Mouse (Mus musculus) retina, postnatal 1 day (tissue): ENCODE results near the gene Musk.
"Not testable (repeated sequence)": the region's sequence is repeated elsewhere in the genome, so short reads cannot be mapped to it uniquely, and the experiment has no call there.

Experiments used
- DNase-seq: peaks from one replicate; pipeline ENCODE4 v3.0.0-alpha.2; 2012

Gene Musk

GRCm38 (mm10) chr4:58285687-58286086, at the start of gene Musk:
Musk (plus strand) TSS chr4:58285960.
- DNase-seq = no peak

GRCm38 (mm10) chr4:58240416-58240815, 45.3 kb upstream of the Musk start:
- no peak for DNase-seq

- DNase-seq = no peak
Measured at GRCm38 (mm10) chr4:58245544-58245943, 40.2 kb upstream of the Musk start.

GRCm38 (mm10) chr4:58252381-58252780, 33.4 kb upstream of the Musk start:
- DNase-seq = no peak

GRCm38 (mm10) chr4:58253410-58253809, 32.4 kb upstream of the Musk start:
- peak; percentile 74 for DNase-seq

GRCm38 (mm10) chr4:58260767-58261166, 25.0 kb upstream of the Musk start:
- DNase-seq = not testable (repeated sequence)

- peak; percentile 40 for DNase-seq
Measured at GRCm38 (mm10) chr4:58266294-58266693, 19.5 kb upstream of the Musk start.

GRCm38 (mm10) chr4:58268897-58269542, 16.7 kb upstream of the Musk start:
- DNase-seq = no peak

- DNase-seq = no peak
Measured at GRCm38 (mm10) chr4:58269961-58270360, 15.8 kb upstream of the Musk start.

- DNase-seq = no peak
Measured at GRCm38 (mm10) chr4:58270956-58271355, 14.8 kb upstream of the Musk start.

- no peak for DNase-seq
Measured at GRCm38 (mm10) chr4:58271504-58272162, 14.1 kb upstream of the Musk start.

GRCm38 (mm10) chr4:58275261-58275895, 10.4 kb upstream of the Musk start:
- no peak for DNase-seq

GRCm38 (mm10) chr4:58278368-58278767, 7.4 kb upstream of the Musk start:
- no peak for DNase-seq

GRCm38 (mm10) chr4:58280121-58280520, 5.6 kb upstream of the Musk start:
- no peak for DNase-seq

GRCm38 (mm10) chr4:58286368-58287090, 769 bp downstream of the Musk start:
- DNase-seq = no peak

GRCm38 (mm10) chr4:58288753-58289152, 3.0 kb downstream of the Musk start:
- no peak for DNase-seq

GRCm38 (mm10) chr4:58291828-58292227, 6.1 kb downstream of the Musk start:
- DNase-seq = no peak

GRCm38 (mm10) chr4:58293099-58293498, 7.3 kb downstream of the Musk start:
- DNase-seq = no peak

- DNase-seq = no peak
Measured at GRCm38 (mm10) chr4:58303862-58304261, 18.1 kb downstream of the Musk start.

- DNase-seq = no peak
Measured at GRCm38 (mm10) chr4:58304564-58304963, 18.8 kb downstream of the Musk start.

GRCm38 (mm10) chr4:58307421-58307820, 21.7 kb downstream of the Musk start:
- no peak for DNase-seq

GRCm38 (mm10) chr4:58313344-58313743, 27.6 kb downstream of the Musk start:
- DNase-seq = no peak

GRCm38 (mm10) chr4:58314942-58315508, 29.3 kb downstream of the Musk start:
- no peak for DNase-seq
